Mouse (Mus musculus): ENCODE measurements at regions not wholly inside any gene's neighbourhood (a gene's known extent, or its start where the extent isn't known, plus 50 kb on each side); places are given as distances from the start of the nearest gene placed in this dataset.
"Not testable (repeated sequence)": the region's sequence is repeated elsewhere in the genome, so short reads cannot be mapped to it uniquely, and the experiment has no call there.

DNA sequence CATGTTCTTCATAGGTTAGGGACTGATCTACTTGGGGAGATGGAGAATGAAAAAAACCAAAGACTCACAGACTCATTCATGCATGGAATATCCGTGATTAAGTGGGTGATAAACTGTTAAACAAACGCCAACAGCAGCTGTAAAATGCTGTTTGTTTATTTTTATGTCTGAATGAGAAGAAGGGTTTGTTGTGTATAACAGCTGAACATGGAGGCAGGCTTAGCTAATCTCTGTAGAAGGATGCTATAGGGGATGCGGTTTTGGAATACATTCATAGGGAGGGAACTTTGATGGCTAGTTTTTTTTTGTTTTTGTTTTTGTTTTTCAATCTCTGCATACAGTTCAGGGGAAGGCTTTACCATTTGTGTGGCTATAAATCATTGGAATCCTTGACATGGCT is 977.1 kb upstream of the Cdh8 start:
- no peak overlapping the region for H3K9ac ChIP-seq (replicated peaks; ENCODE audit: low read length)
- no peak overlapping the region for H3K4me2 ChIP-seq (ENCODE audit: low read length)
- no peaks in the 10 kb centered on the region for H3K36me3 ChIP-seq (ENCODE audit: control insufficient read depth, insufficient read depth, low read length)
- H3K4me3 ChIP-seq (replicated peaks; ENCODE audit: low read depth, low read length): no peak overlapping the region
- peaks cover 3% of the 10 kb centered on the region; the same call in 1 of the 2 replicates for H3K9me3 ChIP-seq (ENCODE audit: control insufficient read depth, low read length)
- no peak overlapping the region for H3K27ac ChIP-seq (replicated peaks; ENCODE audit: low read depth, low read length)
- WGBS: 81% methylated on average over 3 of the region's 3 CpGs
- DNase-seq (no peak), ATAC-seq (ENCODE audit: low FRiP score, low TSS enrichment) (no peak)
- no peaks in the 10 kb centered on the region for H3K4me1 ChIP-seq (ENCODE audit: control insufficient read depth, insufficient read depth, low read length)
- no peaks in the 10 kb centered on the region for H3K27me3 ChIP-seq (ENCODE audit: control insufficient read depth, insufficient read depth, low read length)

- Histone ChIP-seq H3K27me3 (ENCODE audit: control insufficient read depth, insufficient read depth, low read length) (no peaks in the 10 kb centered on the region), H3K9me3 (ENCODE audit: control insufficient read depth, low read length) (no peaks in the 10 kb centered on the region), H3K36me3 (ENCODE audit: control insufficient read depth, insufficient read depth, low read length) (no peaks in the 10 kb centered on the region), H3K9ac (replicated peaks; ENCODE audit: low read length) (no peak overlapping the region), H3K4me1 (ENCODE audit: control insufficient read depth, insufficient read depth, low read length) (0 out of 2 replicates have a peak, but pooled peaks cover 3% of the 10 kb centered on the region), H3K4me3 (replicated peaks; ENCODE audit: low read depth, low read length) (no peak overlapping the region), H3K4me2 (ENCODE audit: low read length) (no peak overlapping the region), H3K27ac (replicated peaks; ENCODE audit: low read depth, low read length) (no peak overlapping the region)
- no peak for ATAC-seq (ENCODE audit: low FRiP score, low TSS enrichment)
- peak; percentile 30 for DNase-seq
Observed at GRCm38 (mm10) chr8:100367663-100368062, 951.4 kb upstream of the Cdh8 start.

DNA sequence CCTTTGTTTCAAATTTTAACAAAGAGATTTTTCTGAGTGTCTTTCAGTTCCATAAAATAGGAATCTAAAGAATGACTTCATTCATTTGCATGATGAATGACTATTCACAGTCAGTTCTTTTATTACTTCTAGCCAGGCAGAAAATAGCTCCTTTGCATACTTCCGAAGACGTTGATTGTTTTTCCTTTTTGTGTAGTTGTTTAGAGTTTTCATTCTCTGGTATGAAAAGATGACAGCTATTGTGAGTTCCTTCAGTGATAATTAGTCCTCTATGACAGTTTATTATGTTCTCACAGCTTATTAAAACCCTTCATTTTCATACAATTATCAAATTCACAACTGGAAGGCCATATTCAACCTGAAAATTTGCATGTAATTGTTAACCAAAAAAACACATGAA is 946.5 kb upstream of the Cdh8 start:
- H3K27me3 ChIP-seq (ENCODE audit: control insufficient read depth, insufficient read depth, low read length): no peaks in the 10 kb centered on the region
- no peak overlapping the region for H3K9ac ChIP-seq (replicated peaks; ENCODE audit: low read length)
- no peak overlapping the region for H3K4me3 ChIP-seq (replicated peaks; ENCODE audit: low read depth, low read length)
- H3K36me3 ChIP-seq (ENCODE audit: control insufficient read depth, insufficient read depth, low read length): no peaks in the 10 kb centered on the region
- H3K9me3 ChIP-seq (ENCODE audit: control insufficient read depth, low read length): no peaks in the 10 kb centered on the region
- H3K4me1 ChIP-seq (ENCODE audit: control insufficient read depth, insufficient read depth, low read length): 0 out of 2 replicates have a peak, but pooled peaks cover under 1% of the 10 kb centered on the region
- no peak for ATAC-seq (ENCODE audit: low FRiP score, low TSS enrichment)
- DNase-seq: no peak
- no peak overlapping the region for H3K4me2 ChIP-seq (ENCODE audit: low read length)
- WGBS: 54% methylated on average over 2 of the region's 2 CpGs
- no peak overlapping the region for H3K27ac ChIP-seq (replicated peaks; ENCODE audit: low read depth, low read length)

GRCm38 (mm10) chr8:100360541-100360940 is 944.3 kb upstream of the Cdh8 start:
- not testable (repeated sequence) for H3K4me1 ChIP-seq (ENCODE audit: control insufficient read depth, insufficient read depth, low read length); H3K9ac ChIP-seq (replicated peaks; ENCODE audit: low read length); H3K9me3 ChIP-seq (ENCODE audit: control insufficient read depth, low read length); DNase-seq; H3K27me3 ChIP-seq (ENCODE audit: control insufficient read depth, insufficient read depth, low read length); H3K4me2 ChIP-seq (ENCODE audit: low read length); H3K36me3 ChIP-seq (ENCODE audit: control insufficient read depth, insufficient read depth, low read length); H3K27ac ChIP-seq (replicated peaks; ENCODE audit: low read depth, low read length); ATAC-seq (ENCODE audit: low FRiP score, low TSS enrichment); H3K4me3 ChIP-seq (replicated peaks; ENCODE audit: low read depth, low read length)
- 96% methylated on average over 15 of the region's 15 CpGs for WGBS

- Histone ChIP-seq H3K4me1 (ENCODE audit: control insufficient read depth, insufficient read depth, low read length) (no peaks in the 10 kb centered on the region), H3K36me3 (ENCODE audit: control insufficient read depth, insufficient read depth, low read length) (no peaks in the 10 kb centered on the region), H3K9ac (replicated peaks; ENCODE audit: low read length) (no peak overlapping the region), H3K27ac (replicated peaks; ENCODE audit: low read depth, low read length) (no peak overlapping the region), H3K4me3 (replicated peaks; ENCODE audit: low read depth, low read length) (no peak overlapping the region), H3K27me3 (ENCODE audit: control insufficient read depth, insufficient read depth, low read length) (no peaks in the 10 kb centered on the region), H3K9me3 (ENCODE audit: control insufficient read depth, low read length) (no peaks in the 10 kb centered on the region), H3K4me2 (ENCODE audit: low read length) (no peak overlapping the region)
- 48% methylated on average over 2 of the region's 2 CpGs for WGBS
- DNase-seq (peak; percentile 78), ATAC-seq (ENCODE audit: low FRiP score, low TSS enrichment) (no peak)
Observed at GRCm38 (mm10) chr8:100334528-100334927, 918.3 kb upstream of the Cdh8 start.

- Histone ChIP-seq H3K4me3 (replicated peaks; ENCODE audit: low read depth, low read length) (no peak overlapping the region), H3K27me3 (ENCODE audit: control insufficient read depth, insufficient read depth, low read length) (no peaks in the 10 kb centered on the region), H3K27ac (replicated peaks; ENCODE audit: low read depth, low read length) (no peak overlapping the region), H3K4me2 (ENCODE audit: low read length) (no peak overlapping the region), H3K4me1 (ENCODE audit: control insufficient read depth, insufficient read depth, low read length) (no peaks in the 10 kb centered on the region), H3K9ac (replicated peaks; ENCODE audit: low read length) (no peak overlapping the region), H3K36me3 (ENCODE audit: control insufficient read depth, insufficient read depth, low read length) (no peaks in the 10 kb centered on the region), H3K9me3 (ENCODE audit: control insufficient read depth, low read length) (no peaks in the 10 kb centered on the region)
- ATAC-seq (ENCODE audit: low FRiP score, low TSS enrichment) (no peak), DNase-seq (no peak)
- 67% methylated on average over 4 of the region's 4 CpGs for WGBS
Observed at GRCm38 (mm10) chr8:100325616-100326015, 909.3 kb upstream of the Cdh8 start.

- ATAC-seq (ENCODE audit: low FRiP score, low TSS enrichment) (no peak), DNase-seq (no peak)
- H3K36me3 ChIP-seq (ENCODE audit: control insufficient read depth, insufficient read depth, low read length): no peaks in the 10 kb centered on the region
- H3K4me2 ChIP-seq (ENCODE audit: low read length): no peak overlapping the region
- no peak overlapping the region for H3K9ac ChIP-seq (replicated peaks; ENCODE audit: low read length)
- WGBS: 95% methylated on average over 1 of the region's 1 CpGs
- no peak overlapping the region for H3K27ac ChIP-seq (replicated peaks; ENCODE audit: low read depth, low read length)
- H3K27me3 ChIP-seq (ENCODE audit: control insufficient read depth, insufficient read depth, low read length): no peaks in the 10 kb centered on the region
- H3K9me3 ChIP-seq (ENCODE audit: control insufficient read depth, low read length): no peaks in the 10 kb centered on the region
- no peaks in the 10 kb centered on the region for H3K4me1 ChIP-seq (ENCODE audit: control insufficient read depth, insufficient read depth, low read length)
- H3K4me3 ChIP-seq (replicated peaks; ENCODE audit: low read depth, low read length): no peak overlapping the region
Observed at GRCm38 (mm10) chr8:100323471-100323870, 907.2 kb upstream of the Cdh8 start.

- no peak overlapping the region for H3K9ac ChIP-seq (replicated peaks; ENCODE audit: low read length)
- WGBS: 90% methylated on average over 3 of the region's 3 CpGs
- ATAC-seq (ENCODE audit: low FRiP score, low TSS enrichment) (no peak), DNase-seq (no peak)
- H3K4me1 ChIP-seq (ENCODE audit: control insufficient read depth, insufficient read depth, low read length): no peaks in the 10 kb centered on the region
- H3K4me2 ChIP-seq (ENCODE audit: low read length): no peak overlapping the region
- no peaks in the 10 kb centered on the region for H3K27me3 ChIP-seq (ENCODE audit: control insufficient read depth, insufficient read depth, low read length)
- no peaks in the 10 kb centered on the region for H3K9me3 ChIP-seq (ENCODE audit: control insufficient read depth, low read length)
- H3K36me3 ChIP-seq (ENCODE audit: control insufficient read depth, insufficient read depth, low read length): no peaks in the 10 kb centered on the region
- no peak overlapping the region for H3K4me3 ChIP-seq (replicated peaks; ENCODE audit: low read depth, low read length)
- H3K27ac ChIP-seq (replicated peaks; ENCODE audit: low read depth, low read length): no peak overlapping the region
Observed at GRCm38 (mm10) chr8:100298191-100298590, 881.9 kb upstream of the Cdh8 start.

DNA sequence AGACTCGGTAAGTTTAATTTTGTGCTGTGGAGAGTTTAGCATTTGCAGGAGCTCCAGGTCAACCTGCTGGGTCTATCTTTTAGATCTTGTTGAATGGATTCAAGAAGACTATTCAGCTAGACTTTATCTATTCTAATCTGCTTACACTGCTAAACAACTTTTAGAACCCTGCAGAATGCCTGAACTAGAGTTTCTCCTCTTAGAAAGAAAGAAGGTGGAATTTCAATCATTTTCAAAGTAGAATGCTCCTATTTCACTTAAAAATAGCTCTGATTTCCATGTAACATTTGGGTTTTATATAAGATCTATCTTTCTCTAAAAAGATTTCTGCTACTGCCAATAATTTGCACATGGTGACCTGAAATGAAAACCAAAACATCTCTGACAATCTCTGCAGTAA is 876.3 kb upstream of the Cdh8 start:
- Histone ChIP-seq H3K4me2 (ENCODE audit: low read length) (no peak overlapping the region), H3K36me3 (ENCODE audit: control insufficient read depth, insufficient read depth, low read length) (no peaks in the 10 kb centered on the region), H3K27me3 (ENCODE audit: control insufficient read depth, insufficient read depth, low read length) (no peaks in the 10 kb centered on the region), H3K27ac (replicated peaks; ENCODE audit: low read depth, low read length) (no peak overlapping the region), H3K9me3 (ENCODE audit: control insufficient read depth, low read length) (no peaks in the 10 kb centered on the region), H3K4me1 (ENCODE audit: control insufficient read depth, insufficient read depth, low read length) (no peaks in the 10 kb centered on the region), H3K9ac (replicated peaks; ENCODE audit: low read length) (no peak overlapping the region), H3K4me3 (replicated peaks; ENCODE audit: low read depth, low read length) (no peak overlapping the region)
- 53% methylated on average over 1 of the region's 1 CpGs for WGBS
- DNase-seq (no peak), ATAC-seq (ENCODE audit: low FRiP score, low TSS enrichment) (no peak)

Measured in midbrain, embryonic 14.5 days (tissue).